Mouse (Mus musculus) kidney, embryonic 14.5 days (tissue): ENCODE data around the gene Cnn1. TPM values are rescaled to one million over a fixed set of nuclear protein-coding genes. Genes with fewer than 3 reads are reported as not detected.

Experiments used
- ATAC-seq: fragments of 200-750 bp; cut with Nextera tagmentation; 2 replicates; pipeline ENCODE4 v1.8.0; 2017; ENCODE audit warnings: moderate number of reproducible peaks, mild to moderate bottlenecking, moderate TSS enrichment, moderate library complexity; ENCODE audit not compliant: low FRiP score, low TSS enrichment
- H3K27ac ChIP-seq: fragments of 300-500 bp; sonication (generic); 2 replicates; pipeline ENCODE4 v1.5.1; 2014; ENCODE audit warnings: low read depth, mild to moderate bottlenecking, low read length, moderate library complexity, mixed read lengths
- H3K27me3 ChIP-seq: fragments of 300-500 bp; sonication (generic); 2 replicates; pipeline ENCODE4 v1.6.1; 2014; ENCODE audit warnings: mild to moderate bottlenecking, low read length; ENCODE audit not compliant: control insufficient read depth, insufficient read depth
- H3K36me3 ChIP-seq: fragments of 300-500 bp; sonication (generic); 2 replicates; pipeline ENCODE4 v1.6.1; 2014; ENCODE audit warnings: low read length, mixed read lengths; ENCODE audit not compliant: control insufficient read depth, insufficient read depth
- H3K4me1 ChIP-seq: fragments of 300-500 bp; sonication (generic); 2 replicates; pipeline ENCODE4 v1.6.1; 2014; ENCODE audit warnings: low read length, mixed read lengths; ENCODE audit not compliant: control insufficient read depth, insufficient read depth
- H3K4me2 ChIP-seq: fragments of 300-500 bp; sonication (generic); replicated peaks from 2 replicates; pipeline ENCODE4 v1.6.1; 2014; ENCODE audit warnings: low read depth, mild to moderate bottlenecking, low read length
- H3K4me3 ChIP-seq: fragments of 300-500 bp; sonication (generic); 2 replicates; pipeline ENCODE4 v1.5.1; 2014; ENCODE audit warnings: mild to moderate bottlenecking, low read length
- H3K9ac ChIP-seq: fragments of 300-500 bp; sonication (generic); 2 replicates; pipeline ENCODE4 v1.6.1; 2014; ENCODE audit warnings: low read depth, mild to moderate bottlenecking, low read length, moderate library complexity
- H3K9me3 ChIP-seq: fragments of 300-500 bp; sonication (generic); 2 replicates; pipeline ENCODE4 v1.6.1; 2016; ENCODE audit warnings: low read length; ENCODE audit not compliant: control insufficient read depth
- WGBS: fragments of 180-500 bp; shearing (Covaris S2); extraction: QIAGEN DNeasy Blood & Tissue Kit; methylation state at CpG from one replicate; pipeline ENCODE4 v1.1.7; 2014; 5-methylcytosine and 5-hydroxymethylcytosine counted together
- polyA plus RNA-seq: library from polyadenylated mRNA; unstranded; fragments of >200 nt; fragmentation: Nextera tagmentation; extraction: Ambion mirVana; gene quantifications from 2 replicates; pipeline ENCODE4 v1.2.1, GENCODE M21; 2014

Cnn1 gene
- polyA plus RNA-seq, 1 experiment from 2014 or later, result 4.7 TPM

GRCm38 (mm10) chr9:22116740-22117426, 17.9 kb downstream of the Cnn1 start, which contains the start of gene Elof1:
Gene Elof1, minus strand, starts transcription at chr9:22117172.
- Histone ChIP-seq H3K9ac (peak within 1 kb of the TSS; percentile 91), H3K27ac (peak within 1 kb of the TSS; percentile 39), H3K4me3 (peak within 1 kb of the TSS; percentile 89), H3K36me3 (peaks cover 17% of the 10 kb centered on the region), H3K4me2 (peak within 1 kb of the TSS; percentile 52), H3K4me1 (peaks cover 10% of the 10 kb centered on the region), H3K27me3 (no peaks in the 10 kb centered on the region), H3K9me3 (no peaks in the 10 kb centered on the region)
- WGBS, result under 1% methylated on average over 51 of the region's 52 CpGs
- peak; percentile 94 for ATAC-seq

- Histone ChIP-seq H3K27me3 (no peaks in the 10 kb centered on the region), H3K4me1 (peaks cover 10% of the 10 kb centered on the region), H3K4me3 (peak overlapping the region; percentile 89), H3K9me3 (no peaks in the 10 kb centered on the region), H3K4me2 (peak overlapping the region; percentile 52), H3K9ac (no peak overlapping the region; the same call in 1 of the 2 replicates), H3K27ac (no peak overlapping the region), H3K36me3 (peaks cover 8% of the 10 kb centered on the region)
- WGBS, result 47% methylated on average over 10 of the region's 10 CpGs
- ATAC-seq, result no peak
These were observed 18.9 kb downstream of the Cnn1 start for GRCm38 (mm10) chr9:22117754-22118456.

- Histone ChIP-seq H3K36me3 (no peaks in the 10 kb centered on the region), H3K27ac (no peak overlapping the region), H3K9me3 (no peaks in the 10 kb centered on the region), H3K4me2 (no peak overlapping the region), H3K4me3 (no peak overlapping the region), H3K4me1 (peaks cover 10% of the 10 kb centered on the region), H3K9ac (no peak overlapping the region), H3K27me3 (no peaks in the 10 kb centered on the region)
- WGBS, result 92% methylated on average over 4 of the region's 4 CpGs
- no peak for ATAC-seq
These were observed 20.5 kb downstream of the Cnn1 start for GRCm38 (mm10) chr9:22119543-22119942.

- no peak overlapping the region for H3K27ac ChIP-seq
- ATAC-seq, result no peak
These were observed 22.5 kb downstream of the Cnn1 start for GRCm38 (mm10) chr9:22121545-22121944.

GRCm38 (mm10) chr9:22122005-22122404, 23.0 kb downstream of the Cnn1 start:
- no peak overlapping the region for H3K27ac ChIP-seq
- no peak for ATAC-seq
- no peaks in the 10 kb centered on the region for H3K27me3 ChIP-seq
- no peaks in the 10 kb centered on the region for H3K36me3 ChIP-seq
- H3K4me3 ChIP-seq, result no peak overlapping the region
- H3K4me1 ChIP-seq, result peaks cover 4% of the 10 kb centered on the region
- no peak overlapping the region for H3K9ac ChIP-seq
- 81% methylated on average over 3 of the region's 3 CpGs for WGBS
- H3K4me2 ChIP-seq, result no peak overlapping the region
- no peaks in the 10 kb centered on the region for H3K9me3 ChIP-seq

More at GRCm38 (mm10) chr9:22121545-22121944, 22.5 kb downstream of the Cnn1 start:
- no peak overlapping the region for H3K4me3 ChIP-seq
- H3K27me3 ChIP-seq, result no peaks in the 10 kb centered on the region
- H3K9me3 ChIP-seq, result no peaks in the 10 kb centered on the region
- H3K36me3 ChIP-seq, result no peaks in the 10 kb centered on the region
- no peak overlapping the region for H3K4me2 ChIP-seq
- H3K4me1 ChIP-seq, result peaks cover 4% of the 10 kb centered on the region
- H3K9ac ChIP-seq, result no peak overlapping the region

GRCm38 (mm10) chr9:22123069-22123609, 24.1 kb downstream of the Cnn1 start:
- no peak overlapping the region for H3K4me3 ChIP-seq
- no peak overlapping the region for H3K4me2 ChIP-seq
- WGBS, result 87% methylated on average over 7 of the region's 7 CpGs
- H3K27me3 ChIP-seq, result no peaks in the 10 kb centered on the region
- ATAC-seq, result no peak
- no peaks in the 10 kb centered on the region for H3K36me3 ChIP-seq
- H3K9me3 ChIP-seq, result no peaks in the 10 kb centered on the region
- no peak overlapping the region for H3K9ac ChIP-seq
- no peaks in the 10 kb centered on the region for H3K4me1 ChIP-seq
- no peak overlapping the region for H3K27ac ChIP-seq

GRCm38 (mm10) chr9:22124169-22124568, 25.2 kb downstream of the Cnn1 start:
- Histone ChIP-seq H3K27ac (no peak overlapping the region), H3K27me3 (no peaks in the 10 kb centered on the region), H3K4me3 (no peak overlapping the region), H3K4me2 (no peak overlapping the region), H3K9ac (no peak overlapping the region), H3K9me3 (no peaks in the 10 kb centered on the region), H3K36me3 (no peaks in the 10 kb centered on the region), H3K4me1 (no peaks in the 10 kb centered on the region)
- ATAC-seq, result no peak
- WGBS, result 89% methylated on average over 3 of the region's 3 CpGs

GRCm38 (mm10) chr9:22125246-22126027, 26.4 kb downstream of the Cnn1 start:
- Histone ChIP-seq H3K36me3 (no peaks in the 10 kb centered on the region), H3K9ac (no peak overlapping the region), H3K4me3 (no peak overlapping the region), H3K4me1 (no peaks in the 10 kb centered on the region), H3K9me3 (no peaks in the 10 kb centered on the region), H3K4me2 (no peak overlapping the region), H3K27me3 (no peaks in the 10 kb centered on the region), H3K27ac (no peak overlapping the region)
- ATAC-seq, result no peak
- 88% methylated on average over 15 of the region's 15 CpGs for WGBS
